Mouse (Mus musculus): ENCODE measurements around the gene Cnih4. TPM values are rescaled to one million over a fixed set of nuclear protein-coding genes. Genes with fewer than 3 reads are reported as not detected.

Cnih4 gene
- polyA plus RNA-seq (2016; fragmentation: Nextera tagmentation; extraction: Ambion mirVana): 69.5 and 69.8 TPM in 2 replicates

DNA sequence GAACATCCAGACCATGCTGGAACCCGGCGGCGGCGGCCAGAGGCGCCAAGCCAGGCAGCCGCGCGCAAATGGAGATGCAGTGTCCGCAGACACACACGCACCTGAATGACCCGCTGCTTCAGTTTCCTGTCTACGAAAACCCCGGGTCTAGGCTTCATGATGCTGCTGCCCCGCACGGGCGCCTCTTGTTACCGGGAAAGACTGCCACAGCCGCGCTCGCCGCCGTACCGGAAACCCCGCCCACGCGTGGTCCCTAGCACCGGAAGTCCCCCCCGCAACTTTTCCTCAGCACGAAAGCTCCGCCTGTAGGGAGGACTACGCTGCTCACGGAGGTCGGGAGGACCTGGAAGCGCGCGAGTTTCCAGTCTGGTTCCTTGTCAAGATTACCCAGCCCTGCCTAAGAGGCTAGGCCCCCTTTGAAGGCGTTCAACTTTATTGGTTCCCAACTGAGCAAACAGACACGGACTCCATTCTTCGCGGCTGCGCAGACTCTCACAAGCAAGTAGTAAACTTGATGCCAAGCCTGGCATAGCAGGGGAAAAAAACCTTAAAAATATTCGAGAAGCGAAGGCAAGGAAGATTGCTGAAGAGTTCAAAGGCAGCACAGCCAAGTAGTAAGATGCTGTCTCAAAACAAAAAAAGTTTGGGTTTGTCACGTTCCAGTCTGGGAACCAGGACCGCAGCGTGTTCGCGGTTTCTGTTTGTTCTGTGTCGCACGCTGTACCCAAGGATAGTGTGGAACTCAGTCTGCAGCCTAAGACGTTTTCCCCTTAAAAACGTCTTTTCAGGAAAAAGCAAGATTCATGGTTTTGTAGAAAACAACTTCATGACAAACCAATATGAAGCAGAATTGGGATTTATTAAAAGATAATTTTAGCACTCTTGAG is at the start of gene Cnih4, which contains the start of gene Nvl:
Gene Cnih4, plus strand, starts transcription at position 744 of the 887 bp plus-strand sequence.
Gene Nvl, minus strand, starts transcription at position 255 of the 887 bp plus-strand sequence.
- Histone ChIP-seq H3K9me3 (no peaks in the 10 kb centered on the region), H3K9ac (peak within 1 kb of the TSS; percentile 76), H3K27ac (0 out of 2 replicates have a peak within 1 kb of the TSS, but pooled peaks have one; percentile 32), H3K36me3 (peaks cover 26% of the 10 kb centered on the region), H3K4me2 (replicated peaks) (peak within 1 kb of the TSS; percentile 64), H3K27me3 (replicated peaks) (no peaks in the 10 kb centered on the region), H3K4me3 (peak within 1 kb of the TSS; percentile 80), H3K4me1 (peaks cover 20% of the 10 kb centered on the region)
- under 1% methylated on average over 52 of the region's 52 CpGs for WGBS
- peak; percentile 99 for ATAC-seq (ENCODE audit: low FRiP score, low read depth)

- 93% methylated on average over 4 of the region's 4 CpGs for WGBS
- H3K4me1 ChIP-seq: no peaks in the 10 kb centered on the region
- H3K27me3 ChIP-seq (replicated peaks): no peaks in the 10 kb centered on the region
- no peak overlapping the region for H3K27ac ChIP-seq
- H3K9ac ChIP-seq: no peak overlapping the region
- H3K4me2 ChIP-seq (replicated peaks): no peak overlapping the region
- no peak overlapping the region for H3K4me3 ChIP-seq
- H3K9me3 ChIP-seq: no peaks in the 10 kb centered on the region
- peaks cover 69% of the 10 kb centered on the region for H3K36me3 ChIP-seq
- no peak for ATAC-seq (ENCODE audit: low FRiP score, low read depth)
These were observed 27.4 kb upstream of the Cnih4 start for GRCm38 (mm10) chr1:181117112-181117511.

- H3K9me3 ChIP-seq: no peaks in the 10 kb centered on the region
- no peak for ATAC-seq (ENCODE audit: low FRiP score, low read depth)
- H3K4me3 ChIP-seq: no peak overlapping the region
- no peak overlapping the region for H3K4me2 ChIP-seq (replicated peaks)
- H3K4me1 ChIP-seq: no peaks in the 10 kb centered on the region
- peaks cover 82% of the 10 kb centered on the region for H3K36me3 ChIP-seq
- 92% methylated on average over 2 of the region's 2 CpGs for WGBS
- H3K9ac ChIP-seq: no peak overlapping the region
- H3K27me3 ChIP-seq (replicated peaks): no peaks in the 10 kb centered on the region
- H3K27ac ChIP-seq: no peak overlapping the region
These were observed 20.3 kb upstream of the Cnih4 start for GRCm38 (mm10) chr1:181124145-181124544.

DNA sequence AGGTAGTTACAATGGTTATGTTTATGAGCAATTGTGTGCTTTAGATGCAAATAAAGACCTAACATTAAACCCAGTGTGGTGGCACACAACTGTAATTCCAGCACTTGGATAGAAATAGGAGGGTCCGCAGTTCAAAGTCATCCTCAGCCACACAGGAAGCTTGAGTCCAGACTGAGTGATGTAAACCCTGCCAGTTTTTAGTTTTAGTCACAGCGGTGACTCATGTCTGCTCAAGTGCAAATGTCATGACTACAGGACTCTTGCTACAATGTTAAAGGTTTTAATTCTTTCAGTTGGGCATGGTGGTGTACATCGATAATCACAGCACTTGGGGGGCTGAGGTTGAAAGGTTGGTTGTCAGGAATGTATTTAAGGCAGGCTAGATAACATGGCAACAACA is 18.6 kb upstream of the Cnih4 start:
- no peak overlapping the region for H3K4me3 ChIP-seq
- no peaks in the 10 kb centered on the region for H3K27me3 ChIP-seq (replicated peaks)
- no peak for ATAC-seq (ENCODE audit: low FRiP score, low read depth)
- H3K36me3 ChIP-seq: peaks cover 81% of the 10 kb centered on the region
- H3K27ac ChIP-seq: no peak overlapping the region
- 95% methylated on average over 3 of the region's 3 CpGs for whole genome bisulfite sequencing
- H3K9me3 ChIP-seq: no peaks in the 10 kb centered on the region
- H3K9ac ChIP-seq: no peak overlapping the region
- H3K4me2 ChIP-seq (replicated peaks): no peak overlapping the region
- H3K4me1 ChIP-seq: no peaks in the 10 kb centered on the region

- Histone ChIP-seq H3K9ac (no peak overlapping the region), H3K4me2 (replicated peaks) (no peak overlapping the region), H3K27me3 (replicated peaks) (no peaks in the 10 kb centered on the region), H3K4me1 (no peaks in the 10 kb centered on the region), H3K27ac (no peak overlapping the region), H3K36me3 (peaks cover 78% of the 10 kb centered on the region), H3K4me3 (no peak overlapping the region), H3K9me3 (no peaks in the 10 kb centered on the region)
- no peak for ATAC-seq (ENCODE audit: low FRiP score, low read depth)
- 95% methylated on average over 9 of the region's 9 CpGs for WGBS
These were observed 17.7 kb upstream of the Cnih4 start for GRCm38 (mm10) chr1:181126766-181127165.

- no peak overlapping the region for H3K4me3 ChIP-seq
- H3K27me3 ChIP-seq (replicated peaks): no peaks in the 10 kb centered on the region
- WGBS: 92% methylated on average over 6 of the region's 6 CpGs
- no peaks in the 10 kb centered on the region for H3K9me3 ChIP-seq
- peaks cover 74% of the 10 kb centered on the region for H3K36me3 ChIP-seq
- H3K4me1 ChIP-seq: no peaks in the 10 kb centered on the region
- no peak overlapping the region for H3K4me2 ChIP-seq (replicated peaks)
- H3K27ac ChIP-seq: no peak overlapping the region
- no peak overlapping the region for H3K9ac ChIP-seq
- ATAC-seq (ENCODE audit: low FRiP score, low read depth): no peak
These were observed 12.6 kb upstream of the Cnih4 start for GRCm38 (mm10) chr1:181131915-181132314.

DNA sequence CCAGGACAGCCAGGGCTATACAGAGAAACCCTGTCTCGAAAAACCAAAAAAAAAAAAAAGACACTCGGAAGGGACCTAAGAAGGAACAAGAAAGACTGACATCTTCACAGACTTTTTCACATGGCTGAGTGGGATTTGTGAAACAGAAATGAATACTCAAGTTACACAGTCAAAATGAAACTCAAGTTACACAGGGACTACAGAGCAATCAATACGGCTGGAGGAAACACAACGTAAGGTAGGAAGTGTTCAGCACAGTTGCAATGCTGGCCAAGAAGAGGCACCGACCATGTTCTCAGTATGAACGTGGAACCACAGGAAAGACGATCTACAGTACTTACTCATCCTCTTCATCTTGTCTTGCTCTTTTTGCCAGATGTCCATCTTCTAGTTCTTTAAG is 5.8 kb upstream of the Cnih4 start:
- no peak overlapping the region for H3K9ac ChIP-seq
- ATAC-seq (ENCODE audit: low FRiP score, low read depth): no peak
- 94% methylated on average over 7 of the region's 7 CpGs for WGBS
- H3K4me2 ChIP-seq (replicated peaks): no peak overlapping the region
- H3K27me3 ChIP-seq (replicated peaks): no peaks in the 10 kb centered on the region
- no peak overlapping the region for H3K4me3 ChIP-seq
- H3K36me3 ChIP-seq: peaks cover 65% of the 10 kb centered on the region
- peaks cover 8% of the 10 kb centered on the region for H3K4me1 ChIP-seq
- no peaks in the 10 kb centered on the region for H3K9me3 ChIP-seq
- H3K27ac ChIP-seq: no peak overlapping the region

DNA sequence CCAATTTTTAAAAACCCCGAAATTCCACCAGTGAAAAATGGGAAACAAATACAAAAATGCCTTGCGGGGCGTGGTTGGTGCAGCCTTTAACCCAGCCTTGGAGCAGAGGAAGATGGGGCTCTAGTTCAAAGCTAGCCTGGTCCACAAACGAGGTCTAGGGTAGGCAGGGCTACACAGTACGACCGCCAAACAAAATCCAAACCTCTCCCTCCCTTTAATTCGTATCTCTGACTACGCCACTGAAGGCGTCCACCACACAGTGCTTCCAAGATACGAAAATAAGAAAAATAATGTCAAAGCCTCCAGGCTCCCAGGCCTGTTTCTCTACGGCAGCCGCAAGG is 914 bp upstream of the Cnih4 start:
- ATAC-seq (ENCODE audit: low FRiP score, low read depth): peak; percentile 68
- H3K4me3 ChIP-seq: peak overlapping the region; percentile 80
- H3K9ac ChIP-seq: peak overlapping the region; percentile 76
- no peaks in the 10 kb centered on the region for H3K9me3 ChIP-seq
- no peaks in the 10 kb centered on the region for H3K27me3 ChIP-seq (replicated peaks)
- under 1% methylated on average over 12 of the region's 12 CpGs for WGBS
- peaks cover 30% of the 10 kb centered on the region for H3K36me3 ChIP-seq
- H3K4me2 ChIP-seq (replicated peaks): peak overlapping the region; percentile 64
- no peak overlapping the region for H3K27ac ChIP-seq
- peaks cover 20% of the 10 kb centered on the region for H3K4me1 ChIP-seq

DNA sequence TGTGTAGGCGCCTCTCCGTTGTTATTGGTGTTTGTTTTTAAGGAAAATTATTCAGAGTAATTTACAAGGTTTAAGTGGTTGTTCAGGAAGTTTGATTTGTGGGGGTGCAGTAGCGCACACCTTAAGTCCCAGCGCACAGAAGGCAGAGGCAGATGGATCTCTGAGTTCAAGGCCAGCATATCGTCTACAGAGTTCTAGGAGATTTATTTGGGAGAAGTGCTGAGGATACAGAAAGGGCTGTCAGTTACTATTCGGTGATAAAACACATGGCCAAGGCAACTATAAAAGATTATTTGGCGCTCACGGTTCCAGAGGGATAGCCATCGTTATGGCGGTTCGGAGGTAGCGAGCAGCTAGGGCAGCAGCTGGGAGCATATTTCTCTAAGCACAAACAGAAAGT is 473 bp downstream of the Cnih4 start:
- Histone ChIP-seq H3K9ac (peak overlapping the region; percentile 76), H3K27ac (no peak overlapping the region)

GRCm38 (mm10) chr1:181146187-181146586 is 1.7 kb downstream of the Cnih4 start:
- H3K4me3 ChIP-seq: no peak overlapping the region
- no peaks in the 10 kb centered on the region for H3K27me3 ChIP-seq (replicated peaks)
- 91% methylated on average over 2 of the region's 2 CpGs for WGBS
- no peak overlapping the region for H3K9ac ChIP-seq
- no peaks in the 10 kb centered on the region for H3K9me3 ChIP-seq
- H3K27ac ChIP-seq: no peak overlapping the region
- H3K4me2 ChIP-seq (replicated peaks): no peak overlapping the region
- ATAC-seq (ENCODE audit: low FRiP score, low read depth): no peak
- peaks cover 20% of the 10 kb centered on the region for H3K4me1 ChIP-seq
- H3K36me3 ChIP-seq: peaks cover 6% of the 10 kb centered on the region; the same call in 1 of the 2 replicates

More for the DNA sequence above, 473 bp downstream of the Cnih4 start:
- no peak for ATAC-seq (ENCODE audit: low FRiP score, low read depth)
- Histone ChIP-seq H3K4me3 (peak overlapping the region; percentile 80), H3K4me1 (peaks cover 20% of the 10 kb centered on the region), H3K27me3 (replicated peaks) (no peaks in the 10 kb centered on the region), H3K9me3 (no peaks in the 10 kb centered on the region), H3K4me2 (replicated peaks) (peak overlapping the region; percentile 64), H3K36me3 (peaks cover 18% of the 10 kb centered on the region)
- WGBS: 13% methylated on average over 12 of the region's 12 CpGs

DNA sequence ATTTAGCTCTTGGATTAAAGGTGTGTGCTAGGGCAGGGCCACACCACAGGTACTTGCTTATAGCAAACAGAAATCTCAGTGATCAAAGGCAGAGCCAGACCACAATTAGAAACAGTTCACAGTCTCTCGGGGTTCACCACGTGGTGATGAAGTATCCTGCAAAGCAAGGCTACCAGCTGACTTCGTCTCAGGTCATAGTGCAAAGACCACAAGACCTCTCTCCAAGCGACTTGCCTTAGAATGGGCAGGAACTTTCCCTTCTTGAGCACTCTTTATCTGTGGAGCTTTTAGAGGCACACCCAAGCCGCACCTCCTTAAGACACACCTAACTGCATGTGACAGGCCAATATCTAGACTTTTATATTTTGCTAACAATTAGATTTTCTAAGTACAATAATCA is 4.0 kb downstream of the Cnih4 start:
- no peaks in the 10 kb centered on the region for H3K36me3 ChIP-seq
- H3K9ac ChIP-seq: no peak overlapping the region
- no peaks in the 10 kb centered on the region for H3K27me3 ChIP-seq (replicated peaks)
- H3K4me1 ChIP-seq: peaks cover 24% of the 10 kb centered on the region
- WGBS: 75% methylated on average over 5 of the region's 5 CpGs
- no peaks in the 10 kb centered on the region for H3K9me3 ChIP-seq
- H3K4me3 ChIP-seq: no peak overlapping the region
- ATAC-seq (ENCODE audit: low FRiP score, low read depth): no peak
- no peak overlapping the region for H3K4me2 ChIP-seq (replicated peaks)
- no peak overlapping the region for H3K27ac ChIP-seq

GRCm38 (mm10) chr1:181149373-181150017 is 5.0 kb downstream of the Cnih4 start:
- no peaks in the 10 kb centered on the region for H3K27me3 ChIP-seq (replicated peaks)
- H3K27ac ChIP-seq: no peak overlapping the region
- peaks cover 24% of the 10 kb centered on the region for H3K4me1 ChIP-seq
- H3K4me3 ChIP-seq: no peak overlapping the region
- no peak overlapping the region for H3K9ac ChIP-seq
- no peaks in the 10 kb centered on the region for H3K9me3 ChIP-seq
- WGBS: 79% methylated on average over 3 of the region's 3 CpGs
- H3K4me2 ChIP-seq (replicated peaks): no peak overlapping the region
- peaks cover 7% of the 10 kb centered on the region for H3K36me3 ChIP-seq
- no peak for ATAC-seq (ENCODE audit: low FRiP score, low read depth)

All from neural tube, embryonic 12.5 days (tissue).